Mouse (Mus musculus) forebrain, embryonic 12.5 days (tissue): ENCODE measurements around the gene Myo18a. TPM values are rescaled to one million over a fixed set of nuclear protein-coding genes. Genes with fewer than 3 reads are reported as not detected.
A peak's percentile ranks its signal among the peaks of the same experiment; 100 is the strongest.

Experiments used
- ATAC-seq: fragments of 200-750 bp; cut with Nextera tagmentation; 2 replicates; pipeline ENCODE4 v1.8.0; 2017; ENCODE audit warnings: moderate TSS enrichment; ENCODE audit not compliant: low FRiP score
- H3K27ac ChIP-seq: fragments of 300-500 bp; sonication (generic); 2 replicates; pipeline ENCODE4 v1.5.1; 2016; ENCODE audit warnings: mild to moderate bottlenecking
- H3K27me3 ChIP-seq: fragments of 300-500 bp; sonication (generic); 2 replicates; pipeline ENCODE4 v1.6.1; 2016; ENCODE audit warnings: mild to moderate bottlenecking
- H3K36me3 ChIP-seq: fragments of 300-500 bp; sonication (generic); replicated peaks from 2 replicates; pipeline ENCODE4 v1.6.1; 2016; ENCODE audit warnings: mild to moderate bottlenecking
- H3K4me1 ChIP-seq: fragments of 300-500 bp; sonication (generic); 2 replicates; pipeline ENCODE4 v1.6.1; 2016
- H3K4me2 ChIP-seq: fragments of 300-500 bp; sonication (generic); 2 replicates; pipeline ENCODE4 v1.6.1; 2016; ENCODE audit warnings: mild to moderate bottlenecking, moderate library complexity
- H3K4me3 ChIP-seq: fragments of 300-500 bp; sonication (generic); replicated peaks from 2 replicates; pipeline ENCODE4 v1.5.1; 2016; ENCODE audit warnings: mild to moderate bottlenecking
- H3K9ac ChIP-seq: fragments of 300-500 bp; sonication (generic); 2 replicates; pipeline ENCODE4 v1.6.1; 2016; ENCODE audit warnings: mild to moderate bottlenecking
- H3K9me3 ChIP-seq: fragments of 300-500 bp; sonication (generic); 2 replicates; pipeline ENCODE4 v1.6.1; 2016
- WGBS: fragments of 180-500 bp; shearing (Covaris S2); methylation state at CpG from one replicate; pipeline ENCODE4 v1.1.7; 2016; 5-methylcytosine and 5-hydroxymethylcytosine counted together
- polyA plus RNA-seq: library from polyadenylated mRNA; unstranded; fragments of >200 nt; fragmentation: Nextera tagmentation; extraction: Ambion mirVana; gene quantifications from 2 replicates; pipeline ENCODE4 v1.2.1, GENCODE M21; 2016

The Myo18a gene
- polyA plus RNA-seq, 1 experiment from 2014 or later, result 49.4 TPM

DNA sequence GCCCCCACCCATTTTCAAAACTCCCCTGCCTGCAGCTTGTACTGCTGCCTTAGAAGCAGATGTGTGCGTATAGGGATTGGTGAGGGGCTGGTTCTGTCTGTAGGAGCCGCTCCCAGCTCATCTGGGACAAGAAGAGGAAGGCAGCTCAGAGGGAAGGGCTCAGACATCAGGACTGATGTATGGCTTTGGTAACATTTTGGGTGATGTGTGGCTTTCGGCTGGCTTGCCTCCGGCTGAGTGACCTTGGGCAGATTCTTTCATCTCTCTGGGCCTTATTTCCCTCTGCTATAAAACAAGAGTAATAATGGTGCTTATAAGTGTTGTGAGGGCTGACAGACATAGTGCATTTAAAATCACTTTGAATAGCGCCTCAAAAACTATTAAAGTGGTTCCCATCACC, 26.5 kb downstream of the Myo18a start:
- no peak overlapping the region for H3K27ac ChIP-seq
- H3K4me1 ChIP-seq, result peaks cover 55% of the 10 kb centered on the region
- no peak overlapping the region for H3K4me2 ChIP-seq
- no peaks in the 10 kb centered on the region for H3K9me3 ChIP-seq
- no peaks in the 10 kb centered on the region for H3K36me3 ChIP-seq
- ATAC-seq, result no peak
- H3K9ac ChIP-seq, result no peak overlapping the region
- H3K27me3 ChIP-seq, result no peaks in the 10 kb centered on the region
- 92% methylated on average over 5 of the region's 5 CpGs for WGBS
- no peak overlapping the region for H3K4me3 ChIP-seq

- Histone ChIP-seq H3K4me1 (peaks cover 51% of the 10 kb centered on the region), H3K4me3 (no peak overlapping the region), H3K9me3 (no peaks in the 10 kb centered on the region), H3K9ac (no peak overlapping the region), H3K4me2 (no peak overlapping the region), H3K27me3 (no peaks in the 10 kb centered on the region), H3K36me3 (no peaks in the 10 kb centered on the region), H3K27ac (peak overlapping the region; percentile 83)
- 54% methylated on average over 9 of the region's 9 CpGs for WGBS
- no peak for ATAC-seq
These were observed 27.2 kb downstream of the Myo18a start for GRCm38 (mm10) chr11:77790286-77790685.

DNA sequence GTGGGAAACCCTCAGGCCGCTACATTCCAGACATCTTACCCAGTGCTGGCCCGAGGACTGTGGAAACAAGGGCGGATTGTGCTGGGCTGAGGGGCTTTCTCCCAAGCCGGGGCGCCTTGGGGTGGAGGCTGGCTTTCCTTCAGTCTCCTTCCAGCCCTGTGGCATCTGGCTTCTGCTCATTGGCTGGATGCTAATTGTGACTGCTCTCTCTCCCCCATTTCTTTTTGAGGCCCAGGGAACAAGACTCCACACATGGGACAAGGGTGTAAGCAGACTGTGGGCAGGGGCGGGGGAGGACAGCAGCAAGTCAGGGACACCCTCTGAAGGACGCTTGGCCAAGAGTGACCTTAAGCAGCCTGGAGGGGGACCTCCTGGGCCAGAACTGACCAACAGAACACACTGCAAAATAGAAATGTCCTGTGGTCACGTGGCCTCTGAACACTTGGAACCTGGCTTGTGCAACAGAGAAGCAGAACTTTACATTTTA, 28.2 kb downstream of the Myo18a start:
- 0 out of 2 replicates have a peak, but pooled peaks have one; percentile 19 for ATAC-seq
- 0 out of 2 replicates have a peak overlapping the region, but pooled peaks have one; percentile 13 for H3K4me2 ChIP-seq
- no peaks in the 10 kb centered on the region for H3K9me3 ChIP-seq
- H3K36me3 ChIP-seq, result no peaks in the 10 kb centered on the region
- peak overlapping the region; percentile 33; the same call in 1 of the 2 replicates for H3K9ac ChIP-seq
- H3K27ac ChIP-seq, result peak overlapping the region; percentile 83
- H3K27me3 ChIP-seq, result no peaks in the 10 kb centered on the region
- 18% methylated on average over 8 of the region's 8 CpGs for WGBS
- H3K4me3 ChIP-seq, result no peak overlapping the region
- H3K4me1 ChIP-seq, result peaks cover 41% of the 10 kb centered on the region

- Histone ChIP-seq H3K27ac (peak overlapping the region; percentile 83), H3K9me3 (no peaks in the 10 kb centered on the region), H3K36me3 (no peaks in the 10 kb centered on the region), H3K4me1 (peaks cover 37% of the 10 kb centered on the region), H3K9ac (peak overlapping the region; percentile 33), H3K4me2 (peak overlapping the region; percentile 13; the same call in 1 of the 2 replicates), H3K27me3 (no peaks in the 10 kb centered on the region), H3K4me3 (no peak overlapping the region)
- ATAC-seq, result no peak
- WGBS, result 49% methylated on average over 12 of the region's 12 CpGs
These were observed 28.9 kb downstream of the Myo18a start for GRCm38 (mm10) chr11:77791752-77792565.

- 67% methylated on average over 7 of the region's 7 CpGs for WGBS
- Histone ChIP-seq H3K9me3 (no peaks in the 10 kb centered on the region), H3K27me3 (no peaks in the 10 kb centered on the region), H3K4me3 (no peak overlapping the region), H3K4me2 (peak overlapping the region; percentile 59; the same call in 1 of the 2 replicates), H3K36me3 (no peaks in the 10 kb centered on the region), H3K27ac (peak overlapping the region; percentile 83), H3K9ac (peak overlapping the region; percentile 4; the same call in 1 of the 2 replicates), H3K4me1 (peaks cover 37% of the 10 kb centered on the region)
- ATAC-seq, result no peak
These were observed 29.5 kb downstream of the Myo18a start for GRCm38 (mm10) chr11:77792566-77792909.

DNA sequence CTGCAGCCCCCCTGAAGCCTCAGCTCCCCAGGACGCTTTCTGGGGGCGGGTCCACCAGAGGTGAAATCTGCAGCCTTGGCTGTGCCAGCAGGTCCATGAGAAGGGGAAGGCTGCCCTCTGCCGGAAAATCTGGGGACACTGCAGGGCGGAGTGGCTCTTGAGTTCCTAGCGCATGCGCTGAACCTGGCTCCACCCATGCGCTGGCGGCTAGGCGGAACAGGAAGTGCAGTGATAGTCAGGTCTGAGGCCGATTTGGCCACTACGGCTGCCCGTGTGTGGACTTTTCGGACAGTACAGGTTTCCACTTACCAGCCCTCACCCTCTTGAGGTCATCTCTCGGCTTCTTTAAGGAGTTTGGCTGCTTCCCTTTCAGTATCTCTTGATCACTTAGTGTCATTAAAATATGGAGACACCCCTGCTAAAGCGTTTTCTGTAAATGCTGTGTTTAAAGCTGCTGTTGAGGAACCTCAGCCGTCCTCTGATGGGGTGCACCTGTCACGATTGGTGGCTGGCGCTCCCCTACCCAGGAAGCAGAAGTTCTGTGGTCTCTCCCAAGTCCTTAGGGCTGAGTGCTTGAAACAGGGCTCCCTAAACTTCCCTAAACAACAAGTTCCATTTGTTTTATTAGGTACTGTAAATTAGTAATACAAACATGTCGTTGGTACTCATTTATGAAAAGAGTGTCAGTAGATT, 30.3 kb downstream of the Myo18a start:
- peak overlapping the region; percentile 47; the same call in 1 of the 2 replicates for H3K27ac ChIP-seq
- H3K4me3 ChIP-seq, result peak overlapping the region; percentile 45
- 4% methylated on average over 19 of the region's 19 CpGs for WGBS
- peak; percentile 88 for ATAC-seq
- H3K4me1 ChIP-seq, result peaks cover 37% of the 10 kb centered on the region
- H3K4me2 ChIP-seq, result peak overlapping the region; percentile 59
- H3K36me3 ChIP-seq, result no peaks in the 10 kb centered on the region
- peak overlapping the region; percentile 57 for H3K9ac ChIP-seq
- no peaks in the 10 kb centered on the region for H3K27me3 ChIP-seq
- no peaks in the 10 kb centered on the region for H3K9me3 ChIP-seq

DNA sequence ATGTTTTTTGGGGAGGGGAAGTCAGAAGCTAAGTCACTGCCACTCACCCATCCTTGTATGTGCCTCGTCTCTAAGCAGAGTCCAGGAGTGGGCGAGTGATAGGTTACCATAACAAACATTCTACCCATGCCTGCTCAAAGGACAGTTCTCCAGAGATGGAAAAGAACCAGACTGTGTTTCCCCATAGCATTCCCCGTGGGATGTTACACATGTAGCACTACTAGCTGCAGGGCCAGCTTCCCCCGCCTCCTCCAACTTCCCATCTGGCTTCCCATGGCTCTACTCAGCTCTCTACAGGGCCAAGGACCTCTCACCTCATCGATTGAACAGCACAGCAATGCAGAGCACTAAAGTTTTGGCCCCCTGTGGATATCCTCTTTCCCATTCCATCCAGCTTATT, 32.2 kb downstream of the Myo18a start:
- H3K4me1 ChIP-seq, result peaks cover 37% of the 10 kb centered on the region
- WGBS, result 87% methylated on average over 5 of the region's 5 CpGs
- no peaks in the 10 kb centered on the region for H3K27me3 ChIP-seq
- no peak overlapping the region for H3K4me3 ChIP-seq
- H3K27ac ChIP-seq, result no peak overlapping the region
- no peak for ATAC-seq
- no peaks in the 10 kb centered on the region for H3K36me3 ChIP-seq
- no peaks in the 10 kb centered on the region for H3K9me3 ChIP-seq
- no peak overlapping the region for H3K4me2 ChIP-seq
- no peak overlapping the region for H3K9ac ChIP-seq

DNA sequence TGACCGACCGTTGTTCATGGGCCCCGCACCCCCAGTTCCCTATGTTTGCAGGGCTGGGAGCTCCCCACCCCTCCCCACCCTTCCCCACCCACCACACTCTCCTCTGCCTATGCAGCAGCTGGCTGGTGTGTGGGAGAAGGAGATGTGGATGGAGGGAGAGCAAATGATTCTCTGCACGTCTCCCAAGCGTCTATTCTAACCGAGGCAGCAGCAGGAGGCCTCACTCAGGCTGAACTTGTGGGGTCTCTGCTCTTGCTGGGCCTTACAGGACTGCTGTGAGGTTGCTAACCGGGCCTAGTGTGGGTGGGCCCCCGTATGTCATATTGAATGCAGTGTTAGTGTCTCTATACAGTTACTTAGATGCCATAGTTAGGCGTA, 37.4 kb downstream of the Myo18a start:
- peak overlapping the region; percentile 47; the same call in 1 of the 2 replicates for H3K27ac ChIP-seq

GRCm38 (mm10) chr11:77800869-77801701, 38.0 kb downstream of the Myo18a start:
- no peak overlapping the region for H3K27ac ChIP-seq
- 33% methylated on average over 15 of the region's 15 CpGs for whole genome bisulfite sequencing
- H3K9me3 ChIP-seq, result no peaks in the 10 kb centered on the region
- H3K4me2 ChIP-seq, result no peak overlapping the region
- ATAC-seq, result peak; percentile 64; the same call in 1 of the 2 replicates
- no peak overlapping the region for H3K4me3 ChIP-seq
- H3K4me1 ChIP-seq, result peaks cover 26% of the 10 kb centered on the region
- no peak overlapping the region for H3K9ac ChIP-seq
- H3K36me3 ChIP-seq, result no peaks in the 10 kb centered on the region
- H3K27me3 ChIP-seq, result no peaks in the 10 kb centered on the region

More for the DNA sequence above, 37.4 kb downstream of the Myo18a start:
- Histone ChIP-seq H3K4me3 (no peak overlapping the region), H3K9me3 (no peaks in the 10 kb centered on the region), H3K9ac (no peak overlapping the region), H3K4me2 (no peak overlapping the region), H3K27me3 (no peaks in the 10 kb centered on the region), H3K36me3 (no peaks in the 10 kb centered on the region), H3K4me1 (peaks cover 25% of the 10 kb centered on the region)
- 68% methylated on average over 9 of the region's 9 CpGs for WGBS
- no peak for ATAC-seq

DNA sequence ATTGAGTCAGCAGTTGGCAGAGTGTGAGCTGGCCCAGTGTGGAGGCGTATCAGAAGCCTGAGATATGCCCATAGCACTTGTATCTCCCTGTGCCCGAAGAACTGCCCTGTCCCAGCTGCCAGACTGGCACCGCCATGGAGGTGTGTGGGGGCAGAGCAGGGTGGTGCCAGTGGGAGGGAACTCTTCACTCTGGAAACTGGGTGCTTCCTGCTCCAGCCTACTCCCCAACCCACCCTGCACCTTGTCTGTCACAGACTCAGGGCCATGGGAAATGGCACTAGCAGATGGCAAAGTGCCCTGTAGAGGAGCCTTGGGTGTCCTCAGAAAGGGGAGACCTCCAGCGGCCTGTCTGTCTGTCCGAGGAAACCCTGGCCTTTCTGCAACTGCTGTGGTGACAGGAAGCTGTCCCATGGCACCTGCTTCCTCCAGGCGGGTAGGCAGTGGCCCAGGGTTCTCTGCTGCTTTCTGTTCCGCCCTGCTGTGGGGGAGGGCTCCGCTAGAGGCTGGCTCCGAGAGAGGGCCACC, 39.4 kb downstream of the Myo18a start:
- ATAC-seq, result no peak
- Histone ChIP-seq H3K4me3 (no peak overlapping the region), H3K27ac (0 out of 2 replicates have a peak overlapping the region, but pooled peaks have one; percentile 31), H3K36me3 (no peaks in the 10 kb centered on the region), H3K9me3 (no peaks in the 10 kb centered on the region), H3K4me1 (peaks cover 34% of the 10 kb centered on the region), H3K4me2 (no peak overlapping the region), H3K9ac (no peak overlapping the region), H3K27me3 (no peaks in the 10 kb centered on the region)
- WGBS, result 69% methylated on average over 9 of the region's 9 CpGs

DNA sequence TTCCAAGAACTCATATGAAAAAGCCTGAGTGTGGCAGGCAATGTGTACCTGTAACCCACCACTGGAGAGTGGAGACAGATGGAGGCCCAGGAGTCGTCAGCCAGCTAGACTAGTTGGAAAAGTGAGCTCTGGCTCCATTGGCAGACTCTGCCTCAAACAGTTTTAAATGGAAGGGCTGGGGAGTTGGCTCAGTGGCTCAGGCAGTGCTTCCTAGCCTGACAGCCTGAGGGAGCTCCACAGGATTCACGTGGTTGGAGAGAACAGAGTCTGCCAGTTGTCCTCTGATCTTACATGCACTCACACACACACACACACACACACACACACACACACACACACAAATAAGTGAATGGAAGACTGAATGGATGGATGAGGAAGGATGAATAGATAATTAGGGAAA, 43.2 kb downstream of the Myo18a start:
- H3K9ac ChIP-seq, result no peak overlapping the region
- H3K27ac ChIP-seq, result 0 out of 2 replicates have a peak overlapping the region, but pooled peaks have one; percentile 16
- no peaks in the 10 kb centered on the region for H3K27me3 ChIP-seq
- H3K9me3 ChIP-seq, result no peaks in the 10 kb centered on the region
- peaks cover 43% of the 10 kb centered on the region for H3K4me1 ChIP-seq
- H3K4me3 ChIP-seq, result no peak overlapping the region
- ATAC-seq, result no peak
- no peaks in the 10 kb centered on the region for H3K36me3 ChIP-seq
- 21% methylated on average over 2 of the region's 2 CpGs for WGBS
- no peak overlapping the region for H3K4me2 ChIP-seq
